ENCODE assay signal across 13 mouse cellular contexts in the genomic region with DNA sequence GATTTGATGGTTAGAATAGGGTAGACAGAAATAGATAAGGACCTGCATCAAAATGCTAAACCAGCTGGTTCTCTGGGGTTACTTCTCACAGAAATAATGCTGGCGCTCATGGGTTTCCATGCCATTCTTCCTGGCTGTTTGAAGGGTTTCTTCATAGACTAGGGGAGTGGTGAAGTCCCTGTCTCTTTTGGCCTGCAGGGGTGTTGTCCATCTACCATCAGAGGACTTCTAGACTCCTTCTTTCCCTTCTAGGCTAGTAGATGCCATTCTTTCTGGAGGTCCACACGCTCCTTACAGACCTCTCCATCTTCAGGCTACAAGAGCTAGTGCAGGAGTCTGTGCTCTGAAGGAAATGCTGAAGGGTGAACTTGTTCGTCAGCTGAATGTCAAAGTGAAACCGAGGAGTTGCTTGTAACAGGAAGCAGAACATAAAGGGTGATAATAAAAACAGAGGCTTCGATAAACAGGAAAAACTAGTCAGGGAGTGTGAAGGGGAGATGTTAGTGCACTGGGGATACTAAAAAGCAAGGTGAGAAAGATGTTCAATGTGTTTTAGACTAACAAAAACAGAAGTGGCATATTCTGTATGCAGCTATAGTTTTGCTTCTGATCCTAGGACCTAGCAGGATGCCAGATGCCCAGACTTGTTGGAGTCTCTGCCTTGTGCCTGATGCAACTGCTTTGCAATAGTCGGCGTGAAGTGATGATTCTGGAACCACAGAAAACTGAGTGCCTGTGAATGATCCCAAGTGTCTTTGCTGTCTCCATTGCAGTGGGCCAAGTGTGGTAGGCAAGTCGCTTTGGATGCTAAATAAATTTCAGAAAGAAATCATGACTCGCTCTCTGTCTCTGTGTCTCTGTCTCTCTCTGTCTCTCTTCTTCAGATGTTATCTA.
DNase-seq lines count a peak whose midpoint lies in the region; ATAC-seq and TF ChIP-seq lines count a peak whose summit lies in the region.
"Had no signal": no experiment of that assay in that cellular context is flagged by ENCODE, and none has a peak within 500 bp of the region (broad histone marks: within the 10 kb centered on the region; RNA-seq: fewer than 3 reads in every experiment).

No protein-coding gene starts in this region.

- dilution Hi-C loops in CH12.LX (cut with MboI; ENCODE audit: extremely low pct_ligation_motif_present, extremely low pct_unique_long_range_greater_than_20kb, low sequenced_read_pairs): no loop called here

- no peak for DNase-seq in lung, adult 18-20 months
- DNase-seq in CH12.LX (ENCODE audit: extremely low read depth): peak; percentile 47
- peak; percentile 59 for DNase-seq in induced T-regulatory cell, adult 2 months (ENCODE audit: low read depth)
- no peak for DNase-seq in forebrain, embryonic 11.5 days (ENCODE audit: low spot score)
- no peak for DNase-seq in layer of hippocampus, postnatal 14 days (ENCODE audit: low spot score in 2 of 2)
- DNase-seq in kidney, adult 11 months: no peak
- DNase-seq: cerebellum, postnatal 14 days; gastrocnemius, postnatal 10 days; kidney, postnatal 25 days; right cerebral cortex, postnatal 14 days had no signal

- no peak for TF ChIP-seq POLR2A in CH12.LX (IDR thresholded peaks at IDR 0.05; ENCODE audit: low read depth, low read length)

- peaks cover 17% of the 10 kb centered on the region for H3K4me1 ChIP-seq in lung, embryonic 15.5 days
- peaks cover 9 to 31% of the 10 kb centered on the region in 2 experiments for H3K4me1 ChIP-seq in CH12.LX (ENCODE audit: control insufficient read depth in 1 of 2, insufficient read depth in 2 of 2)
- no peaks in the 10 kb centered on the region; the same call in 1 of the 2 replicates for H3K4me1 ChIP-seq in megakaryocyte, embryonic 14.5 days
- peaks cover 12% of the 10 kb centered on the region for H3K4me1 ChIP-seq in forebrain, embryonic 11.5 days (replicated peaks; ENCODE audit: control insufficient read depth, insufficient read depth, low read length)

- no peak overlapping the region for H3K9ac ChIP-seq in lung, embryonic 15.5 days
- H3K9ac ChIP-seq in CH12.LX (ENCODE audit: insufficient read depth, low read depth): peak overlapping the region; percentile 37
- no peak overlapping the region for H3K9ac ChIP-seq in forebrain, embryonic 11.5 days (ENCODE audit: low read length)
- H3K9ac ChIP-seq: limb, embryonic 13.5 days had no signal

- no peak for TF ChIP-seq CTCF in CH12.LX (conservative IDR thresholded peaks at IDR 0.05 in 1 of 2, IDR thresholded peaks at IDR 0.05 in 1 of 2; ENCODE audit: low read depth in 2 of 2, low read length in 2 of 2)

- H3K4me3 ChIP-seq in lung, embryonic 15.5 days: no peak overlapping the region
- H3K4me3 ChIP-seq in CH12.LX (replicated peaks in 1 of 3; ENCODE audit: low read depth in 2 of 3, low read length in 2 of 3, poor library complexity in 1 of 3): no peak overlapping the region
- peak overlapping the region; percentile 72 for H3K4me3 ChIP-seq in megakaryocyte, embryonic 14.5 days (replicated peaks)
- no peak overlapping the region for H3K4me3 ChIP-seq in forebrain, embryonic 11.5 days (ENCODE audit: low read depth, low read length)
- H3K4me3 ChIP-seq: limb, embryonic 13.5 days had no signal

- no peaks in the 10 kb centered on the region for H3K27me3 ChIP-seq in lung, embryonic 15.5 days
- H3K27me3 ChIP-seq in CH12.LX (replicated peaks): no peaks in the 10 kb centered on the region
- H3K27me3 ChIP-seq in megakaryocyte, embryonic 14.5 days (replicated peaks): no peaks in the 10 kb centered on the region
- H3K27me3 ChIP-seq in forebrain, embryonic 11.5 days (ENCODE audit: control insufficient read depth, insufficient read depth, low read length): no peaks in the 10 kb centered on the region
- H3K27me3 ChIP-seq: limb, embryonic 13.5 days had no signal

- no peak for ATAC-seq in lung, embryonic 15.5 days (ENCODE audit: borderline replicate concordance, extremely low read depth, low FRiP score, low TSS enrichment)
- no peak for ATAC-seq in forebrain, embryonic 11.5 days (replicated peaks; ENCODE audit: low FRiP score)

- H3K9me3 ChIP-seq in lung, embryonic 15.5 days: no peaks in the 10 kb centered on the region
- no peaks in the 10 kb centered on the region for H3K9me3 ChIP-seq in CH12.LX (replicated peaks; ENCODE audit: low read length)
- H3K9me3 ChIP-seq in megakaryocyte, embryonic 14.5 days: peaks cover 4% of the 10 kb centered on the region; the same call in 1 of the 2 replicates
- no peaks in the 10 kb centered on the region for H3K9me3 ChIP-seq in forebrain, embryonic 11.5 days (ENCODE audit: control insufficient read depth, low read length)
- H3K9me3 ChIP-seq: limb, embryonic 13.5 days had no signal

- 55% methylated on average over 9 of the region's 9 CpGs for WGBS in lung, embryonic 15.5 days
- 90% methylated on average over 9 of the region's 9 CpGs for WGBS in forebrain, embryonic 11.5 days

- H3K27ac ChIP-seq in lung, embryonic 15.5 days: peak overlapping the region; percentile 39; the same call in 1 of the 2 replicates
- H3K27ac ChIP-seq in CH12.LX (ENCODE audit: insufficient read depth, low read depth): peak overlapping the region; percentile 20; the same call in 1 of the 2 replicates
- H3K27ac ChIP-seq in forebrain, embryonic 11.5 days (ENCODE audit: low read depth, low read length): no peak overlapping the region
- H3K27ac ChIP-seq: limb, embryonic 13.5 days had no signal

- in situ Hi-C loops in CH12.LX (cut with MboI; ENCODE audit: low pct_ligation_motif_present, low pct_unique_long_range_greater_than_20kb, low sequenced_read_pairs): no loop called here

- H3K4me2 ChIP-seq in lung, embryonic 15.5 days: no peak overlapping the region
- peak overlapping the region; percentile 71; the same call in 1 of the 2 replicates for H3K4me2 ChIP-seq in CH12.LX (ENCODE audit: insufficient read depth, low read depth, poor library complexity, severe bottlenecking)
- no peak overlapping the region for H3K4me2 ChIP-seq in forebrain, embryonic 11.5 days (ENCODE audit: low read depth, low read length, severe bottlenecking)
- H3K4me2 ChIP-seq: limb, embryonic 13.5 days had no signal

- no peaks in the 10 kb centered on the region for H3K36me3 ChIP-seq in lung, embryonic 15.5 days
- H3K36me3 ChIP-seq in CH12.LX (replicated peaks in 1 of 2; ENCODE audit: control insufficient read depth in 1 of 2, insufficient read depth in 1 of 2, low read length in 1 of 2): no peaks in the 10 kb centered on the region
- H3K36me3 ChIP-seq in megakaryocyte, embryonic 14.5 days (replicated peaks; ENCODE audit: low read length): no peaks in the 10 kb centered on the region
- no peaks in the 10 kb centered on the region for H3K36me3 ChIP-seq in forebrain, embryonic 11.5 days (ENCODE audit: control insufficient read depth, insufficient read depth, low read length)
- H3K36me3 ChIP-seq: limb, embryonic 13.5 days had no signal

- H3K79me2 ChIP-seq in CH12.LX (replicated peaks; ENCODE audit: control insufficient read depth, extremely low read depth, insufficient read depth, poor library complexity, severe bottlenecking): no peaks in the 10 kb centered on the region

- no peak for TF ChIP-seq EP300 in CH12.LX (IDR thresholded peaks at IDR 0.05; ENCODE audit: low read length)

- no peak; the same call in 1 of the 2 replicates for TF ChIP-seq RAD21 in CH12.LX (IDR thresholded peaks at IDR 0.05; ENCODE audit: low read depth, low read length)

TF ChIP-seq in CH12.LX, 34 proteins besides CTCF, POLR2A, EP300 and RAD21:
- TF ChIP-seq MAZ (IDR thresholded peaks at IDR 0.05; ENCODE audit: low read depth, low read length) (no peak), NELFE (IDR thresholded peaks at IDR 0.05; ENCODE audit: low read depth, low read length) (no peak), IRF4 (IDR thresholded peaks at IDR 0.05; ENCODE audit: low read depth, low read length) (0 out of 2 replicates have a peak, but pooled peaks have one; percentile 10)

Comparison
In these comparisons a context has a peak if more than half of its experiments do, and no peak if none do; other contexts are left out.
1. DNase-seq: peak in CH12.LX (single experiment) and induced T-regulatory cell, adult 2 months (single experiment); none in lung, adult 18-20 months (0 of 2), forebrain, embryonic 11.5 days (single experiment), layer of hippocampus, postnatal 14 days (0 of 2) and kidney, adult 11 months (single experiment).